Mouse (Mus musculus): ENCODE measurements around the gene Platr17.

The Platr17 gene

DNA sequence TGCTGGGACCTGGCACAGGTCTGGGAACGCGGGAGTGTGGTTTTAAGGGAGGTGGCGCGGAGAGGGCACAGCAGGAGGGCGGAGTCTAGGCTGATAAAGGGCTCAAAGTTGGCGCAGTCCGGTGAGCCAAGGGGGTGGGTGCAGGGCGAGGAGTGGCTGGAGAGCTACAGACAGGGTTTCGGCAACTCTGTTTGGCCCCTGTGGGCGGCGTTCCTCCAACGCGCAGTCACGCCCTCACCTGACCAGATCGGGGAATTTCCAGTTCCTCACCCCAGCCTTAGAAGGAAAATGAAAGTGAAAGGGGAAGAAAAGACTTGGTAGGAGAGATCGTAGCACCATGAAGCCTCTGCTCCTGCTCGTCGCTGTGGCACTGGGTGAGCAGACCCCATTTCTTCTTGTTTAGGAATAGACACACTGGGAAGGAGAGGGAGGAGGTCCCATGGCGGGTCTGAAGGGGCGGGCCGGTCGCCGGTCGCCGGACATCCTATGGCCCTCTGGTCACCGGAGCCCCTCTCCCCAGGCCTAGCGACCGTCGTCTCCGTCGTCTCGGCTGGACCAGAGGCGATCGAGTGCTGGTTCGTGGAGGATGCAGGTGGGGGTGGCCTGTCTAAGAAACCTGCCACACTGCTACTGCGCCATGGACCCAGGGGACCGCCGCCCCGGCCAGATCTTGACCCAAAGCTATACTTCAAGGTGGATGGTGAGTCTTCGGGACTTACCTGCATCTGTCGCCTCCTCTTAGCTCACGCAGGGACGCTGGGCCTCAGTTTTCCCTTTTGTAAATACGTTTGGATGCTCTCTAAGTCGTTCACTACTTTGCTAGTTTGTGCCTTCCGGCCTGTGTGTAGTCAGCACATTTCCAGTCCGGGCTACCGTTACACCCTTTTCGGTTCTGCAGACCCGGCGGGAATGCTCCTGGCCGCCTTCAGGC lies 14.7 kb downstream of the Platr17 start:
- DNase-seq (ENCODE audit: low read depth, low spot score): peak; percentile 84

DNA sequence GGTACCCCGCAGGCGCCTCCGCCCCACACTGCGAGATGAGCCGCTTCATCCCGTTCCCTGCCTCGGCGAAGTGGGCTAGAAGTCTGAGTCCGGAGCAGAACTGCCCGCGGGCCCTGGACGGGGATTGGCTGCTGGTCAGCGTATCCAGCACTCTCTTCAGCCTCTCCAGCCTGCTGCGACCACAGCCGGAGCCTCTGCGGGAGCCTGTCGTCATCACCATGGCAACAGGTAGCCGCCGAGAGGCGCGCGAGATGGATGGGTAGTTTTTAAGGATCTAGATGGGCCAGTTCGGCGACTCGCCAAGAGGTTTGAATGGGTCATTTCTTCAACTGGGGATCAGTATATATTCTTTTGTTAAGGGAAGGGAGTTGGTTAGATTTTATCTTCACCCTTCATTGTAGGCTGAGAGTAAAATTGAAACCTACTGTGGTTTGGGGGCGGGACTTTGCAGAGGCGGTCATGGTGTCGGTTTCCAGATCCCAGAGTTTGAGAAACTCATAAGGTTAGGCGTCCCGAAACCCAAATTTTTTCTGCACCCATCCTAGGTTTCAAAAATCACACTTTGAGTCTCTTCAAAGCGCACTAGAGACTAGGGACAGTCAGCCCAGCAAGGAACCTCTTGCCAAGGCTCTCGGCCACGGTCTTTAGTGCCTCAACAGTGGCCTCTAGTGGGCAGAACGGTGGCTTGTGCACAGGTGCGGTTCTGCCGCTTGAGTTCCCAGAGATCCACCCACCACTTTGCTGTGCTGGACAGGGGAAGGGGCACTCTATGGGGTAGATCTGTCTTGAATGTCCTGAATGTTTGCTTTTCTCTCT lies 15.6 kb downstream of the Platr17 start:
- peak; percentile 91 for DNase-seq (ENCODE audit: low read depth, low spot score)

DNA sequence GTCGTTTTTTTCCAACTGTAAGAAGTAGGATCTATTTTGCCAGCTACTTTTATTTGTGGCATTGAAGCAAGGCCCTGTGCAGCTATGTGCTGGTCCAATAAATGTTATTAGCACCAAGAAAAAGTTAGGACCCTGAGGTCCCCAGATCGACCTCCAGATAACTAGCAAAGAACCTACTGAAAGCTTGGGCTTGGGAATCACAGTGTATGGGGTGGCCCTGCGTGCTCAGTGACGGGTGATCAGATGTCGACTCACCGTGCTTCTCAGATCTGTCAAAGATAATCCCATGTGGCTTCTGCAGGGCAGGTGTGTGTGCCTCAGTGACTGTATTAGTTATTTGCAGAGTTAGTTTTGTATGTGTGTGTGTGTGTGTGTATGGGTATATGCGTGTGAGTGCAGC lies 16.4 kb downstream of the Platr17 start:
- DNase-seq (ENCODE audit: low read depth, low spot score): no peak

DNA sequence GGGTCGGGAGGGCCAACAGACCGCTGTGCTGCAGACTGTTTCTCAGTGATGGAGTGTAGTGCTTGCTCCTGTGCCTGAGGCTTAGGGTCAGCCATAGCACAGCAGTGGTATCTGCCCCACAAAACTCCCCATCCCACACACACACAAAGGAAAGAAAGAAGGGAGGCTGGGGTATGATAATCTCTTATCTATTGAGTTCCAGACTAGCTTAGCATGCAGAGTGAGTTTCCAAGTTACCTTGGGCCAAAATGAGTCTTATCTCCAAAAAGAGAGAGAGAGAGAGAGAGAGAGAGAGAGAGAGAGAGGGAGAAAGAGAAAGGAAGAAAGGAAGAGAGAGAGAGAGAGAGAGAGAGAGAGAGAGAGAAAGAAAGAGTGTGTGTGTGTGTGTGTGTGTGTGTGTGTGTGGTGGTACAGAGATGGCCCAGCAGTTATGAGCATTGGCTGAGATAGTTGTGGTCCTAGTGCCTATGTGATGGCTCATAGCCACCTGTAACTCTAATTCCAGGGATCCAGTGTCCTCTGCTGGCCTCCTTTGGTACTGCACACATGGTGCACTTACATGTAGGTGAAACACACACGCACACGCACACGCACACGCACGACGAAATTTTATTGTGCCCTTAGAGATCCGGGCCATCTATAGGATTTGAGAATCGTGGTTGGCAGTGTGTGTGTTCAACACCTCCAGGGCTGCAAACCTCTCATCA lies 19.8 kb downstream of the Platr17 start:
- peak; percentile 83 for DNase-seq (ENCODE audit: low read depth, low spot score)

DNA sequence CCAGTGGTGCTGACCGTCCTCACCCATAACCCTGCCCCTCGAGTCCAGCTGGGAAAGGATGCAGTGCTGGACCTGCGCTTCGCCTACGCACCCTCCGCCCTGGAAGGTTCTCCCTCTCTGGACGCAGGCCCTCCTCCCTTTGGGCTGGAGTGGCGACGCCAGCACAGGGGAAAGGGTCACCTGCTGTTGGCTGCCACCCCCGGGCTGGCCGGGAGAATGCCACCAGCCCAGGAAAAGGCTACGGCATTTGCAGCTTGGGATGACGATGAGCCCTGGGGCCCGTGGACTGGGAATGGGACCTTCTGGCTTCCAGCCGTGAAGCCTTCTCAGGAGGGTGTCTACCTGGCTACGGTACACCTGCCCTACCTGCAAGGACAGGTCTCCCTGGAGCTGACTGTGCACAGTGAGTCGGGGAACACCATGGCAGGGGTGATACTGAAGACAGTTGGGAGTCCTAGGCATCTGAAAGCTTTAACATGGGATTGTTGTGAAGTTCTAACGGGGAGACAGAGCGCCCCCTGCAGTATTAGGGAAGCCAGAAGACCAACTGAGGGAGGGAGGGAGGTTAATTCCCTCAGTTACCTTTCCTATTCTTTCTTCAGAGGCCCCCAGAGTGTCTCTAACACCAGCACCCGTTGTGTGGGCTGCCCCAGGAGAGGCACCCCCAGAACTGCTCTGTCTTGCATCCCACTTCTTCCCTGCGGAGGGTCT lies 20.6 kb downstream of the Platr17 start:
- peak; percentile 70 for DNase-seq (ENCODE audit: low read depth, low spot score)

DNA sequence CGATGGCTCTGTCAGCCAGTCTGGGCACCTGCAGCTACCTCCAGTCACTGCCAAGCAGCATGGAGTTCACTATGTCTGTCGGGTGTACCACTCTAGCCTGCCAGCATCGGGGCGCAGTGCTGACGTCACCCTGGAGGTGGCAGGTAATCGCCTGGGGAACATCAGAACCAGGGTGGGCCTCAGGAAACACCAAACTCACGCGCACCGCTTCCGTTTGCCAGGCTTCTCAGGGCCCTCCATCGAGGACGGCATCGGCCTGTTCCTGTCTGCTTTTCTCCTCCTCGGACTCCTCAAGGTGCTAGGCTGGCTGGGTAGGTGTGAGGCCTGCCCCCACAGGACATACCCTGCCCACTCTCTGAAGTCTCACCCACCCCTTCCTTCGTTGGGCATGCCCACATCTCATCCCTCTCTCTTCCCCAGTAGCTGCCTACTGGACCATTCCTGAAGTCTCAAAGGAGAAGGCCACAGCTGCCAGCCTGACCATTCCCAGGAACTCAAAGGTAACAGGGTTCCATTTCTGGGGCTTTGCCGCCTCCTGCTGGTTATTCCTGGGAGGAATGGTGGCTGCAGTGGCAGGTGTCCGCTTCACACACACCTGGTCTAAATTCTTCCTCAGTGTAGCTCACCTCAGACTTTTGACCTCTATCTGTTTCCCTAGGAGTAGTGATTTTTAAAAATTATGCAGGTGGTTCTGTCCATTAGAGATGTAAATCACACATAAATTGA lies 21.4 kb downstream of the Platr17 start:
- peak; percentile 73 for DNase-seq (ENCODE audit: low read depth, low spot score)

DNA sequence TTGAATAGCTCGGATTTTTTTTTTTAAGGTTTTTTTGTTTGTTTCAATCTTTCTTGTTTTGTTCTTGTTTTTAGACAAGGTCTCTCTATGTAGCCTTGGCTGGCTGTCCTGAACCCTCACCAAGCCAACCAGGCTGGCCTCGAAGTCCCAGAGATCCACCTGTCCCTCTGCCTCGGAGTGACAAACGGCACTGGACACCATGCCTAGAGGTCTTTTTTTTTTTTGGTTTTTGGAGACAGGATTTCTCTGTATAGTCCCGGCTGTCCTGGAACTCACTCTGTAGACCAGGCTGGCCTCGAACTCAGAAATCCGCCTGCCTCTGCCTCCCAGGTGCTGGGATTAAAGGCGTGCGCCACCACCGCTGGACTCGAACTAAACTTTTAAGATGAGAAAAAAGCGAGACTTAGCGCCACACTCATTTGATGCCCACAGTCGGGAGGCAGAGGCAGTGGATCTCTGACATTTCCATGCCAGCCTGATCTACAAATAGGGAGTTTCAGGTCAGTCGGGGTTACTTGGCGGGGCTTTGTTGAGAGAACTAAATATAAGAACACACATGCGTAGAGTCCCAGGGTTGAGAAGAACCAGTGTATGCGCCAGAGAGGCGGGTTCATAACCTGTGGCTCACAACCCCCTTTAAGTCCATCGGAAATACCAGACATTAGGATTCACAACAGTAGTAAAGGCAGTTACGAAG lies 23.5 kb downstream of the Platr17 start:
- no peak for DNase-seq (ENCODE audit: low read depth, low spot score)

DNA sequence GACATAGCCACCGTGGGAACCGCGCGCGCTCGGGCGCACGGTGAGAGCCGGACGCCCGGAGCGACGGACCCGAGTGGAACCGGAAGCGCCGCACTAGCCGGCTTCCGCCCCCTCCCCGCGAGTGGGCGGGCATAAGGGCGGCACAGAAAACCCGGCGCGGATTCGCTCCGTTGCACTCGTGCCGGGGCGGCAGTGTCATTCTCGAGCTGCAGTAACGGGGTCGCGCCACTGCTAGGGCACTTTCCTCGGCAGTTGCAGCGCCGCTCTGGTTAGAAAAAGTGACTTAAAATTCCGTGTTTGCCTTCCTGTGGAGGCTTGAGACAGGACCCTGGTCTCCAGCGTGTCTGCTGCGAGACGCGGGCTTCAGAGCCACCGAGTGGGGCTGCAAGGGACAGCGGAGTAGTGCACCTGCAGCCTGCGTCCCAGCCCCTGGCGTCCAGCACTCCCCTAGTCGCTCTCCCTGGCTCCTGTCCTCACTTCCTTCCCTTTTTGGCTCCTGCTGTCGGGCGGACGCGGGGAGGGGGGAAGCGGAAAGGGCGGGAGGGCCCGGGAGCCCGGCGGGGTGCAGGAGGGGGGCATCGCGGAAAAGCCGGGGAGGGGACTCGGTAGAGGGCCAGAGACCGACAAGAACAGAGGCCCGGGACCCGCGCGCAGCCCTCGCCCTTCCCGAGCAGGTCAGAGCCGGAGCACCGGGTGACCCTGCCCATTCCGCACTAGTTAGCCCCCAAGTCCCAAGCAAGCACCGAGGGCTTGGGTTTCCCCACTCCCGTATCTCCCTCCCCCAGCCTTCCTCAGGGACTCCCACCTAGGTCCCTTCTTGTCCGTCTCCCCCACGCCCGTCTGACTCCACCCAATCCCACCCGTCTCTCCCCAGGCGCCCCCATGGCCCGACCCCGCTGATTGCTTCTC lies 24.7 kb downstream of the Platr17 start, which contains the start of gene Rgl2:
Gene Rgl2, plus strand, starts transcription at position 173 of the 909 bp plus-strand sequence.
- DNase-seq (ENCODE audit: low read depth, low spot score): peak; percentile 98

DNA sequence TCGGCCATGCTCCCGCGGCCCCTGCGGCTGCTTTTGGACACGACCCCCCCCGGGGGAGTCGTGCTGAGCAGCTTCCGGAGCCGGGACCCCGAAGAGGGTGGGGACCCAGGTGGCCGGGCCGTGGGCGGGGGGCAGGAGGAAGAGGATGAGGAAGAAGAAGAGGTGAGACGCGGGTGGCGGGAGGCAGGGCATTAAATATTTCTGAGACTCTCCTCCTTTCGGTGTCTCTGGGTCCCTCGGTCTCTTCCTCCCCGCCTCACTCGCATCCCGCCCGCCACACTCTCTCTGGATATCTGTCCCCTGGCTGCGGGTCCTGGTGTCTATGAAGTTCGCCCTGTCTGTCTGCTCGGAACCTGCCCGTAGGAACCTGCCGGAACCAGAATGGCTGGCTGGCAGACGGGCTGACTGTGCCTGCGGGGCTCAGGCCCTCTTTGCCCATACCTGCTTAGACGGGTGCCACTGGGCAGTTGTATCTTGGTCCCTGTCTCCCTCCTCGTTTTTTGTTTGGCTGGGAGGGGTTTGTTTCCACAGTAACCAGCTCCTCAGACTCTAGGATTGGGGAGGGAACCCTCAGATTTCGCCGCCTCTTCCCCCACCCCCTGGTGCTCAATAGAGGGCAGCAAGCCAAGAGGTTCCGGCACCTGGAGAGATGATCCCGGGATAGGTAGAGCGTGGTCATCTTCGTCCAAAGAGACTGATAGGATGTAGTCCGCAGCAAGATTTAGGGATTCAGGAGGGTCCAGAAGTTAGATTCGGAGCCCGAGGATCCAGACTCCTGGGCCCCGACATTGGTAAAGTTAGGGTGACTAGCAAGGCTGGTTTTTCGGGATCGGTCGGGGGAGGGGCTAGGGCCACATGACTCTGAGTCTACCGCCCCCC lies 25.6 kb downstream of the Platr17 start:
- peak; percentile 83 for DNase-seq (ENCODE audit: low read depth, low spot score)

DNA sequence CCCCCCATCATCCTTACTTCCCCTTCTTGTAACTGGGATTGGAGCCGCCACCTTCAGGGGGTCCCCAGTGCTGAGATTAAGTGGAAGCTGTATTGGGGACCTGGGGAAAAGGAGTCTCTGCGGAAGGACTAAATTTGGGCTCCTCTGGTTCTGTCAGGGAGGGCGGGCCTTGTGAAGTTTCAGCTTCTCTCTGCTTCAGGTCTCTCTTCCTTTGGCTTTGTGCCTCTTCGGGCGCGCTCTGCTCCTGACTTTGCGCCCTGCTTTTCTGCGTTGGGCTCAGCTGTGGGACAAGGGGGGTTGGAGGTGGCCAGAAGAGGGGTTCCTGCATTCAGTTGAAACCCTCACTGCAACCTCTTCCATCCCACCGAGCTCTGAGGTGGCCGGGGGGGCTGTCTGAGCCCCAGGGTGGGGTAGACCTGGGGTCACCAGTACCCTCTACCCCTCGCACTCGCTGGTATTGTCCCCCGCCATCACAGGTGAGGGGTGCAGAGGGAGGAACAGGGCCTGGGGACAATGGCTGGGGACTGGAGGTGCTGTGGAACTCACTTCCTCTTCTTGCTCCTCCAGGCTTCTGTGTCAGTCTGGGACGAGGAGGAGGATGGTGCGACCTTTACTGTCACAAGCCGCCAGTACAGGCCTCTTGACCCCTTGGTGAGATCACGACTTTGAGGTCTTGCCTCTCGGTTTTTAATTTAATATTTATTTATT lies 26.4 kb downstream of the Platr17 start:
- no peak for DNase-seq (ENCODE audit: low read depth, low spot score)

DNA sequence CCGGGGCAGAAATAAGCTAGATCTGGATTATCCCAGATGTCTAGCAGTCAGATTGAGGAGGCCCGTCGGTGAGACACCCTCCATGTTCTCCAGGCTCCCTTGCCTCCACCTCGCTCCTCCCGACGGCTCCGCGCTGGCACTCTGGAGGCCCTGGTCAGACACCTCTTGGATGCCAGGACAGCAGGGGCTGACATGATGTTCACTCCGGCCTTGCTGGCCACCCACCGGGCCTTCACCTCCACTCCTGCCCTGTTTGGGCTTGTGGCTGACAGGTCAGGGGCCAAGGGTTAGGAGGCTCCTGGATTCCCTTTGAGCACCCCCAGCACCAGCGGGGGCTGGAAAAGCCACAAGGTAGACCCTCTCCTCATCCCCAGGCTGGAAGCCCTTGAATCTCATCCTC lies 27.0 kb downstream of the Platr17 start:
- DNase-seq (ENCODE audit: low read depth, low spot score): no peak

DNA sequence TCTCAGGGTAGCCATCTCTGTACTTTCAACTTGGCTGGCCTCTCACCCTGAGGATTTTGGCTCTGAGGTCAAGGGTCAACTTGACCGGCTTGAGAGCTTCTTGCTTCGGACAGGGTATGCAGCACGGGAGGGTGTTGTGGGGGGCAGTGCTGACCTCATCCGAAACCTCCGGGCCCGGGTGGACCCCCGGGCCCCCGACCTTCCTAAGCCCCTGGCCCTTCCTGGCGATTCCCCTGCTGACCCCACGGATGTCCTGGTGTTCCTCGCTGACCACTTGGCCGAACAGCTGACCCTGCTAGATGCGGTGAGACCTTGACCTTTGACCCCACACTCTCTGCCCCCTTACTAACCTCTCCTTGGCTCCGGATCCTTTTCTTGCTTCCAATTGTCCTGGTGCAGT lies 27.5 kb downstream of the Platr17 start:
- no peak for DNase-seq (ENCODE audit: low read depth, low spot score)

DNA sequence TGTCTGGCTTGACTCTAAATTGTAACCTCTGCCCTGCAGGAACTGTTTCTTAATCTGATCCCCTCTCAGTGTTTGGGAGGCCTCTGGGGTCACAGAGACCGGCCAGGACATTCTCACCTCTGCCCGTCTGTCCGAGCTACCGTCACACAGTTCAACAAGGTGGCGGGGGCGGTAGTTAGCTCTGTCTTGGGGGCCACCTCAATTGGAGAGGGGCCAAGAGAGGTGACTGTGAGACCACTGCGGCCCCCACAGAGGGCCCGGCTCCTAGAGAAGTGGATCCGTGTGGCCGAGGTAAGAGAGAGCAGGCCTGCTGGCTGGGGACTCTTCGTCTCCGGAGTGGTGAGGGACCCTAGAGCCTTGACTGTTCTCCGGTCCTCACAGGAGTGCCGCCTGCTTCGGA lies 28.0 kb downstream of the Platr17 start:
- DNase-seq (ENCODE audit: low read depth, low spot score): no peak

DNA sequence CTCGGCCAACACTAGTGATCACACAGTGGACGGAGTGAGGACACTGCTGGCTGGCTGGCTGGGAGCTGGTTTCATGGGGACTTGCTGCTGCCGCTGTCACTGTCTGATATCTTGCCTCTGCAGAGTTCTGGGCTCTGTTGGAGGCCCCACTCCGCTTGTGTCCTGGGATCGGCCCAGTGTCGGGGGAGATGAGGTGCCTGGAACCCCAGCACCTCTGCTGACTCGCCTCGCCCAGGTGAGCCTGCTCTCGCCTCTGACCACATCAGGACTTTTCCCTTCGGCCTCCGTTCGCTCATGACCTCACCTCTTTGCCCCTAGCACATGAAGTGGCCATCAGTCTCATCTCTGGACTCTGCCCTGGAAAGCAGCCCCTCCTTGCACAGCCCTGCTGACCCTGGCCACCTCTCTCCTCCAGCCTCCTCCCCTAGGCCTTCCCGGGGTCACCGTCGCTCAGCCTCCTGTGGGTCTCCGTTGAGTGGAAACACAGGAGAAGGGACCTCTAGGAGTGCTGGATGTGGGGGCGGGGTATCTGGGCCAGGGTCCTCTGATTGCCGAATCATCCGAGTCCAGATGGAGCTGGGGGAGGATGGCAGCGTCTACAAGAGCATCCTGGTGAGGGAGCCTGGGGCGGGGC lies 30.6 kb downstream of the Platr17 start:
- DNase-seq (ENCODE audit: low read depth, low spot score): no peak

DNA sequence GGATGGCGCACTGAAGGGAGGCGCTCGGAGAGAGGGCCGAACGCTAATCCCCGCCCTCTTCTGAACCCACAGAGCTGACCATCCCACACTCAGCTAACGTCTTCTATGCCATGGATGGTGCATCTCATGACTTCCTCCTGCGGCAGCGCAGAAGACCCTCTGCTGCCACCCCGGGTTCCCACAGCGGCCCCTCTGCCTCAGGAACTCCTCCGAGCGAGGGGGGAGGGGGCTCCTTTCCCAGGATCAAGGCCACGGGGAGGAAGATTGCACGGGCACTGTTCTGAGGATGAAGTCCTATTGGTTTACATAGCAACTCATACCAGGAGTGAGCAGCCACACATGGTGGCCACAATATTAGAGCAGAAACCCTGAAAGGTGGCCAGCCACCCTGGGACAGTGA lies 32.1 kb downstream of the Platr17 start:
- DNase-seq (ENCODE audit: low read depth, low spot score): no peak

DNA sequence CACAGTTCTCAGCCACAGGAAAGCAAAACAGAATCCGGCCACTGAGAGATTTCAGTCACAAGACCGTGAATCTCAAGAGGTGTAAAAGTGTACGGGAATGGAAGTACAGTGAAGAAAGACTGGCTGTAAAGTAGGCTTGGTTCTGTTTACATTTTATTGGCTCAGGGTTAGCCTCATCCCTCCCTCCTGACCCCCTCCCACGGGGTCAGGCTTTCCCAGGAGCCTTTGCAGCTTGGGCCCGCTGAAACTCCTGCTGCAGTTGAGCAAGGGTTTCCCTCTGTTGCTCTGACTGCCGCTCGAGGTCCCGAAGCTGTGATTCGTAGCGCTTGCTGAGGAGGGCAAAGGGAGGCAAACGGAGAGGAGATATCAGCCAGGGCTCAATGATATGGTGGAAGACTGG lies 33.8 kb downstream of the Platr17 start:
- DNase-seq (ENCODE audit: low read depth, low spot score): peak; percentile 62
